Mouse (Mus musculus): ENCODE results near the gene Ugdh.
"Not testable (repeated sequence)": the region's sequence is repeated elsewhere in the genome, so short reads cannot be mapped to it uniquely, and the experiment has no call there.

The Ugdh gene

DNA sequence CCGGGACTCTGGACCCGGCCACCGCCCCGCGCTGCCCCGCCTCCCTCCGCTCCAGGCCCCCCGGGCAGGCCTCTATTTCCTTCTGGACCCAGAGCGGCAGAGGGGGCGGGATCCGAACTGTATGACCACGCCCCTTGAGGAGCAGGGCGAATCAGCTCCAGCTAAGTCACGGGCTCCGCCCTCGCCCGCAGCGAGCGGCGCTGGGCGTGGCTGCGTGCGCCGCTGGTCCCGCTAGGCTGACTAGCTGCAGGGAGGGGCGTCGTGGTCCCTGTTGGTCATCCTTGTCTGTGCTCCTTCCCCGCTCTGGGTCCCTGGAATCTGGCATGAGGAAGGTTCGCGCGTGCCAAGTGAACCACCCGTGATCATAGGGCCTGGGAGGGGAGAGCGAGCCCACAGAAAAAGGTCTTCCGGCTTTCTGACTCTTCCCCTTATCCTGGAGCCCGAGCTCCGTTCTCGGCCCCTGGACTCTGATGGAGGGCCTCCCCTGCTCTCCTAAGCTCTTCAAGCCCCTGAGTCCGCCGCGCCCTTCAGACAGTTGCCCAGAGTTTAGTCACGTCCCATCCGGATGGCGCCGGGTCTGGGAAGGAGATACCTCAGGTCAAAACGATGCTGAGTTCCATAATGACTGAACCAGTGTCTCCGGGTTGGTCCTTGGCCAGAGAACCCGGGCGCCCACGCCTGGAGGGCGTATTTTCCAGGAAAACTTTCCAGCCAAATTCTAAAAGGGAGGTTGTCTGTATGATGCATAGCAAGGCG lies at the start of gene Ugdh:
TSS of gene Ugdh (minus strand) at position 144 of the 756 bp plus-strand sequence.
- DNase-seq: peak; percentile 97 to 98

DNA sequence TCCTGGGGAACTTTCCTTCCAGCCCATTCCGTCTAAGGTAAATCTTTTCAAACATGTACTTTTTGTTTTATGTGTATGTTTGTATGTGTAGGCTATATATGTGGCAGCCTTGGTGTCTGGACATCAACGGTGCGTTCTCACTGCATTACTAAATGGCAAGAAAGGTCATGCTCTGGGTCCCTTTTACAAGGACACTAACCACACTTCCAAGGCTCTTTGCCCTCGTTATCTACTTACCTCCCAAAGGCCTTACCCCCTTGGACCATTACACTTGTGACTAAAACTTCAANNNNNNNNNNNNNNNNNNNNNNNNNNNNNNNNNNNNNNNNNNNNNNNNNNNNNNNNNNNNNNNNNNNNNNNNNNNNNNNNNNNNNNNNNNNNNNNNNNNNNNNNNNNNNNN lies 47.2 kb upstream of the Ugdh start:
- no peak for DNase-seq

DNA sequence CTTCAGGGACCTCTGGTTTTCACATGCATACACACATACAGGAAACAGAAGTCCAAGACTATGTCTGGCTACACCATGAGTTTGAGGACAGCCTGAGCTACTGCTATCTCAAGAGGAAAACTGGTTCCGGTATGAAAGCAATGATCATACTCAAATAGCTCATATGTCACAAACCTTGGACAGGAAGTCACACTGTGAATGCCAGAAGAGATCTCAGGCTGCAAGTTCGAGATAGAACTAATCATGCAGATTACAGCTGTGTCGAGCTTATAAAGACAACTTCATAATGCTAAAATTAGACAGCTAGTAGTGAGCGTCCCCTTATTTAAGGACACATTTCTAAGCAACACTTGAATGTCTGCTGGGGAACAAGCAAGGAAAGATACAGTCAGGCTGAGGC lies 44.8 kb upstream of the Ugdh start:
- no peak for DNase-seq

DNA sequence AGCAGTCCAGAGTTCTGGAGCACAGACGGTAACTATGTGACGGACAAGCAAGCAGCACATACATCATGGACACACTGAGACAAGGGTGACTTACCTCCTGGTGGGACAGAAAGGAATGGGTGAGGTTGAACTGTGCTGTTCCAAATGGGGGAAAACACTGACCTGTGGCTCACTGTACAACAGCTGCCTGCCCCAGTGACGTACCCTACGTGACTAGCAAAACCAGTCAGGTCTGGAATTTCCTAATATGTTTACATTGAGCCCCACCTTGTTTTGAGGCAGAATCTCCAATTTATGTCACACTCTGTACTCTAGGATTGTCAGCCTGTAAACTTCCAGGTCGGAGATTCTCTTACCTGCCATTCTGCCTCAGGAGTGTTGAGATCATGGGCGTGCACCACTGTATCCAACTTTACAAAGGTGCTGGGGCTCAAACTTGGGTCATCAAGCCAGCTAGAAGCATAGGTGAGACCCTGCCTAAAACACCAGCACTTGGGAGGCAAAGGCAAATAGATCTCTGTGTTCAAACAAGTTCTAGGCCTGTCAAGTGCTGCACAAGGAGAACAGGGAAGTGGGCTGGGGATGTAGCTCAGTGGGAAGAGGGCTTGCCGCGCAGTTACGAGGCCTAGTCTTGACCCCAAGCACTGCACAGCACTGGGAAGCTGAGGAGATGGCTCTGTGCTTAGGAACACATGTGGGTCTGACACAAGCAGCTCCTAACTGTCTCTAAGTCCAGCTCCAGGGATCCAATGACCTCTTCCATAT lies 44.1 kb upstream of the Ugdh start:
- no peak for DNase-seq

DNA sequence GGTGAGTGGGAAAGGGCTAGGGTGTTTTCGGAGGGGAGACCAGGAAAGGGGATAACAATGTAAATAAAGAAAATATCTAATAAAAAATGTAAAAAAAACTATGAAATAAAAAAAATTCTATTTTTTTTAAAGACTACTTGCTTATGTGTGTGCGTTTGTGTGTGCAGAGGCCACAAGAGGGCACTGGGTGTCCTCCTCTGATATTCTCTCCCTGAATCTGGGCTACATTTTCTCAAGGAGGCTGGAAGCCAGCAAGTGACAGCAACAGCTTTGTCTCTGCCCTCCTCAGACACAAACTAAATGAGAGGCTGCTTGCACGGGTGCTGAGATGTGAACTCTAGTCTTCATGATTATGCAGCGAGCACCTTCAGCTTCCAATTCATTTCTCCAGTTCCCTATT lies 42.5 kb upstream of the Ugdh start:
- peak; percentile 55 to 62 for DNase-seq

DNA sequence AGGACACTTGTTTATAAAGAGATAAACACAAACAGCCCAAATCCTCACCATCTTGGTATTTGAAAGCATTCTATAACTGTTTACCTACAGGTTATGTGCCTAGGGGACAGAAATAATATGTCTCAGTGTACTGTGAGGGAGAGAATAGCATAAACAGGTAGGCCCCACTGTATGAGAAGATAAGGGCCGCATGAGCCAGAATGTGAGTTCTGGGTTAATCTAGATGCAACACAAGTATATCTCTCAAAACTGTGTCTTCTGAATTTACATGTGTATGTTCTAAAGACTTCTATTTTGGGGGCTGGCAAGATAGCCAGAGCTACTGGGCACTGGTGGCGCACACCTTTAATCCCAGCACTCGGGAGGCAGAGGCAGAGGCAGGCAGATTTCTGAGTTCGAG lies 41.0 kb upstream of the Ugdh start:
- DNase-seq: not testable (repeated sequence)

DNA sequence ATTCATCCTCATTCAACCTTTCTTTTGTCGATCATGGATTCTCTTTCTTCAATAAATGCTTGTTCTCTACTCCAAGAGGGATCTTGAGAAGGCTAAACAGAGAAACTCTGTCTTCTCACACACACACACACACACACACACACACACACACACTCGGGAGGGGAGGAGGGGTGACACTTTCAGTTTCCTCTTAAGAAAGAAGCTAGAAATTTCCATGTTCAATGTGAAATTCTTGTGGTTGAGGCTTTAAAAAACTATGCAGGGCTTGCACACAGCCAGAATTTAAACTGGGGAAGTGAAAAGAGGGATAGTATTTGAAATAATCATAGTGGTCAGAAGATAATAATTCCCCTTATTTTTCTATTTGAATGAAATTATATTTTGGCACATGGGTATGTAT lies 40.1 kb upstream of the Ugdh start:
- DNase-seq: no peak

DNA sequence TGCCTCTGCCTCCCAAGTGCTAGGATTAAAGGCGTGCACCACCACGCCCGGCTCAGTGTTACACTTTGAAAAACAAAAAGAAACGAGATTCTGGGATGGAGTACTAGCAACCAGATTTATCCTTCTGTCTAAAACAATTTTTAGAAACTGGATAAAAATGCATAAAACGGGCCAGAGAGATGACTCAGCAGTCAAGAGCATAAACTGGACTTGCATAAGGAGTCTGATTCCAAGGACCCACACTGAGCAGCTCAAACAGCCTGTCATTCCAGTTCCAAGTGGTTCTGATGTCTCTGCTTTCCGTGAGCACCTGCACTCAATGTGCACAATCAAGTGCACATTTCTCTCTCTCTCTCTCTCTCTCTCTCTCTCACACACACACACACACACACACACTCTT lies 34.0 kb upstream of the Ugdh start:
- peak in 1 of 2 experiments; percentile 13 for DNase-seq

DNA sequence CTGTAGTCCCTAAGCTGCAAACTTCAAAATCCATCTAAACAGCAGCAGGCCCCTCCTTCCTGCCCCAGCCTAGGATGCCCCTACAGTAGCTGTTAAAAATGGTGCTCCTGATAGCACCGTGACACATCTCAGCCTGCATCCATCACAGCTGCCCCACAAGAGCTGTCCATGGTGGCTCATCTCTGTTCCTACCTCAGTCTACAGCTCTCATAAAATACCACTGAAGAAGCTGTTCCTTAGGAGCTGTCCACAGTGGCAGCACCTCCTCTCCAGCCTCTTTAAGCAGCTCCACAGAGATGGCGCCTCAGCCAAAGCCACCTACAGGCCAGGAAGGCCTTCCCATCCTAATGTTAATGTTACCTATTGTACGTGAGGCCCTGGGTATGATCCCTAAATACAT lies 31.2 kb upstream of the Ugdh start:
- no peak for DNase-seq

DNA sequence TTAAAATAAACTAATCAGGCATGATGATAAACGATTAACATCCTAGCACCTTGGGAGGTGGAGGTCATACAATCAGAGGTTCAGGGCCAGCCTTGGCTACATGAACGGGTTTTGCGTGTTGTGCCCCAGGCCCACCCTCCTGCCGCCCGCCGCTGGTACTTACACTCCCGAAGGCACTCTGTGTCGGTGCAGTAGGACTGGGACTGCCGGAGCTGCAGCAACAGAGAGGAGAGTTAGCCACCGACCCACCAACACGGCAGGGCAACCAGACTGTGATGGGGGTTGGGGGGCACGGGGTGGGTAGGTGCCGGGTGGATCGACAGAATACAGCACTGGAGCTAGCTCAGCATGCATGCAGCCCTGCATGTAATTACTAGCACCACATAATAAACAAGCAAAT lies 24.6 kb upstream of the Ugdh start:
- no peak for DNase-seq

DNA sequence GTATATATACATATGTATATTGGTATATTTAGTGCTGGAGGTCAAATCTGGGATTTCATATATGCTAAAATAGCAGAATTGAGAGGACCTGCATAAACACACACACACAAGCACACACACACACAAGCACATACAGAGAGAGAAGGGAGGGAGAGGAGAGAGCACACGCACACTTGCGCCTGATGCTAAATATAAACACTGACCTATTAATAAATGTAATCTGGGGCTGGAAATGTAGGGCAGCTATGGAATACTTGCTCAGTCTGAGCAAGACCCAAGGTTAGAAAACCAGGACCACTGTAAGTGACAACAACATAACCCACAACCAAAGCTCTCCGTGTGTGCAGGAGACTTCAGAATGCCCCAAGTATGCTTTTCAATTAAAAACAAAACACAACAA lies 23.7 kb upstream of the Ugdh start:
- no peak for DNase-seq

DNA sequence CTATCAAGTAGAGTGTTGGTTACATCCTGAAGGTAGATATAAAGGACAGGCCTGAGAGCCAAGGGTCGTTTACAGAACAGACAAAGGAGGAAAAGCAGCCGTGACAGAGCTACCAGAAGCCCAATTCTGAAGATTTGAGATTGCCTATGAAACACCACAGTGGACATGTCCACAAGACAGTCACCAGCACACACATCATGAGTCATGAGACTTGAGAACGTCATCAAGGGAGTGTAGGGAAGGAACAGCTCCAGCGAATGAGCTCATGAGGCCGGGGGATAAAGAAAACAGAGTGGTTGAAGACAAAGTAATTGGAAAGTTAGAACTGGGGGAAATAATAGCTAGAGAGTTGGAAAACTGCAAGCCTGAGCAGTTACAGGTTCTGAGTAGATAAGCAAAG lies 22.1 kb upstream of the Ugdh start:
- no peak for DNase-seq

DNA sequence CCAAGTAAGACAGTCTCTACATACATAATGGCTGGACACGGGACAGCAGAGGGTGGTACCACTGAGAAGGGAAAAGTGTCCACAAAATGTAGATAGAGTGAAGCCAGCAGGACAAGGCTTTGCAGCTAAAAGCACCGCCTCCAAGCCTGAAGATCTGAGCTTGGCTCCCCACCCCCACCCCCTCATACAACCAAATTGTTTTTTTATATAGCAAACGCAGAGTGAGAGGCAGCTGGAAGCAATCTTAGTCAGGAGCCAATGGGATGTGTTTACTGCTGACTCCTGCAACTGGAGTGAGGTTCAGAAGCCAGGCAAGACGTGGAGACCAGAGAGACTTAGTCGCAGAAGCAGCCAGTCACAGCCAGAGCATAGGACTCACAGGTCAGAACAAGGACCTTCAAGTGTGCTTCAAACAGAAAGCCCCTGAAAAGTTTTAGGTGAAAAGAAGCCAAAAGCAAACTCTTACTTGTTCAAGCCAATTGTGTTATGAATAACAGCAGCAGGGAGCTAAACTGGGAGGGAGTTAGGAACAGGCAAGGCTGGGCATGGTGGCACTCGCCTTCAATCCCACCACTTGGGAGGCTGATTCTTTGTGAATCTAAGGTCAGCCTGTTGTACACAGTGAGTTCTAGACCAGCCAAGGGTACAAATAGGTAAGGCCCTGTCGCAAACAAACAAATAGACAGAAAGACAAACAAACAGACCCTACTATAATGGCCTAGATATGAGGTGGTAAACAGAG lies 21.5 kb upstream of the Ugdh start:
- no peak for DNase-seq

DNA sequence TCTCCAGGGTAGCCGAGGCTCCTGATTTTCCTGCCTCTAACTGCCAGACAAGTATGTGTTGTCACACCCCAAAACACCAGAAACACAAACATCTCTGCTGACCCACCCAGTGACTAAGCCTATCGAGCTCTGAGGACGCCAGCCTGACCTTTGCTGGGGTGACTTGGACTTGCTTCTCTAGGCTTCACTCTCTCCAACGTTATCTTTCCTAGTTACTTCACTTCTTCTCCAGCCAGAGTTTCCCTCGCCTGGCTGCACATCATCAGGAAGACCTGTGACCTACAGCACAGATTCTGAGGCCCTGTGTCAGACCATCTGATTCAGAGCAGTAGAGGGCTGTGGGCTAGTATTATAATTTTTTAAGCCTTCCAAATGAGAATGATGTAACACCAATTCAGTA lies 19.0 kb upstream of the Ugdh start:
- DNase-seq: no peak

DNA sequence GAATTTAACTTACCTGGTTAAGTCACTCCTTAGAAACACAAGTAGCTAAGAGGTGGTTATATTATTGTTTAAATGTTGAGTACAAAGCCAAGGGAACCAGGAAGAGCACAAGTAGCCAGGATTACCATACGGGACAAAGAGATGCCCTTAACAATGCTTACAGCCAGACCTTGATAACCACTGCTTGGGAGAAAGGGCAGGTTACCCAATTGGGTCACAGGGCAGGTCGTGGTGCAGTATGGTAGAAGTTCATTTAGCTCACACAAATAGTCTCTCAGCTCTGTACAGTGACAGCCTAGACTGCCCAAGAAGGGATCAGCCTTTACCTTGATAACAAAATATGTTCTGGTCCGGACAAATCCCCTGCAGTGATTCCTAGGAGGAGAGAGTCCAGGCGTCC lies 13.2 kb upstream of the Ugdh start:
- no peak for DNase-seq

DNA sequence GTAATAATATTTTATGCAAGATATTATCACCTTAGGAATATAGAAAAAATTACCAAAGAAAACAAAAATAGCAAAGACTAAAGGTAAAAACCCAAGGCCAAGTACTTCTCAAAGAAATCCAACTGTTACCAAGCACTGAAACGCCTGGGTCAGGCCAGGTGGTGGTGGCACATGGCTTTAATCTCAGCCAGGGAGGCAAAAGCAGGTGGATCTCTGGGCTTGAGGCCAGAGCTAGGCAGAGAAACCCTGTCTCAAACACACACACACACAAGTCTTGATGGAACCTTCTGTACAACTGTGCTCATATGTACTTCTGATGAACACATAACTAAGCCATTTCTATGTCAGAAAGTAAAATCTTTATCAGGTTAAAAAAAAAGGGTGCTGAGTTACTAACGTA lies 12.1 kb upstream of the Ugdh start:
- peak; percentile 81 to 84 for DNase-seq

DNA sequence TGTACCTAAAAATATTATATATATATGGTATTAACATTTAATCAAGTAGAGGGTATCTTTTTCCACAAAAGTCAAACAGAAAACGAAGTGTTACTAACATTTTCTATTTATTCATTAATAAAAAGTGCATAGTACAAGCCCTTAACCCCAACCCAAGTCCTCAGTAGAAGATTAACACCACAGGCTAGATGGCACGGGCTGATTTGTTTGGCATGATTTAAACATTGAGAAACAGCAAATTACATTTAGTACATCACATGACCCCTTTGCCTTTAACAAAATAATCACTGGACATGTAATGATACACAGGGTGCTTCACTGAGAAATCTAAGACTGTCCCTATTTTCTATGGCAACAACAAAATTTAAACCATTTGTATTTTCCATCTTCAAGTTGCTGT lies 11.0 kb upstream of the Ugdh start:
- no peak for DNase-seq

DNA sequence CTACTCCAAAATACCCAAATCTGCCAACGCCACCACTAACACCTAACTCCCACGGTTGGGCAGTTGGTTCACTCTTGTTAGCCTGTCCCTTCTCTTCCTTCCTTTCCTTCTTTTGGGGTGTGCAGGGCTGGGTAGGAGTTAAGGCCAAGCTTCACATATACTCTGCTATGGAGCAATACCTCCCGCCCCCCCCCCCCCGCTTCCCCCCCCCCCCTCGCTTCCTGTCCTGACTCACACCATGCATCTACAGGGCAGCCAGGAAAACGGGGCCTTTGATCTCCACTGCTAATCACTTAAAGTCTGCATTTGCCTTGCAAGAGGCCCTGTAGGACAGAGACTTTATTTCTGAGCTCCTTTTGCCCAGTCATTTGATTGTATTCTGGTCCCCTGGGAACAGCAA lies 9.2 kb upstream of the Ugdh start:
- DNase-seq: no peak

DNA sequence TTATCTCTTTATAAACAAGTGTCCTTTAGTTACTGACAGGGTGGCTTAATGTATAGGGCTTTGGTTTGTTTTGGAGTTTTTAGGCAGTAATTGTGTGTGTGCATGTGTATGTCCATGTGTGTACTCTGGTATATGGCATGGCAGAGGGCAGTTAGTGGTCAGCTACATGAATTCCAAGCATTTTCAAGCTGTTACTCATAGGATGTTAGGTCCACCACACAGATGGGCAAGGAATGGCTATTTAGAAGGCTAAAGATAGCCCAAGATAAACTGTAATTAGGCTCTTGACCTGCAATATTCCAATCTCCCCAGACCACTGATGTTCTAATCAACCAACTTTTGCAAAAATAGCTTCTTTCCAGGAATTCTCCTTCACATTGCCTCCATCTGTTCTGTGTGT lies 2.3 kb upstream of the Ugdh start:
- no peak for DNase-seq

DNA sequence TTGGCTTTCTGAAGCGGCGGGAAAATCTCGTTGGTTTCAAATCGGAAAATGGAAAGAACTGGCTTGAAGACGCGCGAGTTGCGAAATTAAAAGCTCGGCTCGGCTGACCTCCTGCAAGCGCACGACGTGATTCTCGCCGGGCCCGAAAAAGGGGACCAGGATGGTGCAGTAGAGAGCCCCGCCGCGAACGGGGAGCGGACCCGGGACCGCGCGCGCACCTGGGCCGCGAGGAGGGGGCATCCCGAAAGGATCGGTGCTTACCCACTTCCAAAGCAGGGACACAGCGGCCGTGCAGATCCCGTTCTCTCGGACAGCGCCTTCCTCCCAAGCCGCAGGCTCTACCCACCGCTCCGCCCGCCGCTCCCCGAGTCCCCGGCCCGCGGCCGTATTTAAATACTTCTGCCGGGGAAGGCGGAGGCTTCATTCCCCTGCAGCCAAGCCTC lies 365 bp downstream of the Ugdh start:
- DNase-seq: no peak

DNA sequence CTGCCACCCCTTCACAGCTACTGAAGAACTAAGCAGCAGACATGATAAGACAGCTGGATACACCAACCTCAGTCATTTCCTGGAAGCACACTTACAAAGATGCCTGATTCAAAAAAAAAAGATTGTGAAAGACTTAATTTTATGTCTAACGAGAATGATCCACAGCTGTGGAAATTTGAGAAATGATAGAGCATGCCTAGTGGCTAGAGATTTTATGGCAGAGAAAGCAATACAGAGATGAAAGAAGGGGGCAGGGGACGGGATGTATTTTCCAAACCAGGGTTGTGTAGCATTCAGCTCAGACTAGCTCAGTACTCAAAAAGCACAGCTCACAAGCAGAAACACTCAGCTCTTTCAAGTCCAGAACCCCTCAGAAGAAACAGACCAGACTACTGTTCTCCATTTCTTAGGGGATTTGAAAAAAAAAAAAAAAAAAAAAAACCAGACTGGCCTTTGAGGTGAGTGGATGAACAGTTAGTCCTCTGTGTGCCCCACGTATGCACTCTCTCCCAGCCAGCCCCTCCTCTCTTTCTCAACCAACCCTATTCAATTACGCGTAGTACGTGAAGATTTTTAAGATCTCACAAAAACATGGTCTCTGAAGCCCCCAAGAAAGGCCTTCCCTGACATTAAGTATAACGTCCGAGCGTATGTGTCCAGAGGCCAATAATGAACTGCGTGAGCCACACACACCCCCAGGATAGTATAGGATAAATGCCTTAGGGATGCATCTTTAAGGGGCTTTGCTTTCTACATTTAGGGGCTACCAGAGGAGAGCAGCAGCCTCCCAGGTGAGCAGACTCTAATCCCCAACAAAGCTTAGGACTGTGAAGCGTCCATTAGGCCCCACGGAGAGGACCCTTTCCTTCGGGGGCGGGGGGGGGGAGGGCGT lies 1.0 kb downstream of the Ugdh start:
- peak; percentile 16 to 43 for DNase-seq

DNA sequence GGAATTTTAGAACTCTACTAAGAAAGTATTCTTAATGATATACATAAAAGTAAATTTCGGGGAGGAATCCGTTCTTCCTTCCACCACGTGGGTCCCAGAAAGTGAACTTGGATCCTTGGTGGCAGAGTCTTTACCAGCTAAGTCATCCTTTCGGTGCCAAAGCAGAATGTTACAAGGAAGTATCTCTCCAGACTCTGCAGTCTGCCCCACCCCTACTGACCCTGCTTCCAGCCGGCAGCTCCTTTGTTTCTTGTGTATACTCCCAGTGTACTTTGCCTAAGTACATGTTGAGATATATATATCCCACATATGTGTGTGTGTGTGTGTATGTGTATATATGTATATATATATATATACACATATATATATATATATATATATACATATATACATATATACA lies 6.3 kb downstream of the Ugdh start:
- DNase-seq: no peak

DNA sequence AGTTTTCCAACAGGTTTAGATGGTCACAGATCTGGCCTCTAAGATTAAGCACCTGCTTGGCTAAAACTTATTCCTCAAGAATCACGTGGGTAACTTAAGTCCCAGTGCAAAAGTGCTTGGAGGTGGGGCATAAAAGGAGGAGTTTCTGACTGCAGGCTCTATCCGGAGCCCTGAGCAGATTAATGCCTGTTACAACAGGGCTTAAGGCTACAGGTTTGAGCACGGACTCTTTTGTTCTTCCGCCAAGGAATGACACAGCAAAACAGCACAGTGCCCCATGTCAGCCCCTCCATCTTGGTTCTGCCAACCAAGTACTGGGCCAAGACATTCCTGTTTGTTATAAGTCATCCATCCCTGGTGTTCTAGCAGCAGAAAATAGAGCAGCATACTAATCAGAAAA lies 7.4 kb downstream of the Ugdh start:
- no peak for DNase-seq
